Mouse (Mus musculus) kidney, postnatal 36 days (tissue): Measurements from ENCODE around the gene Trpm6.

Experiments
- DNase-seq, 2 experiments: peaks; one replicate each; pipeline ENCODE4 v3.0.0; 2021 to 2022; ENCODE audit warnings: mixed read lengths in 2 of 2

Gene Trpm6

GRCm38 (mm10) chr19:18889632-18890031, 139.8 kb downstream of the Trpm6 start:
- no peak for DNase-seq

- DNase-seq = no peak
These were observed 140.4 kb downstream of the Trpm6 start for GRCm38 (mm10) chr19:18890216-18890615.

DNA sequence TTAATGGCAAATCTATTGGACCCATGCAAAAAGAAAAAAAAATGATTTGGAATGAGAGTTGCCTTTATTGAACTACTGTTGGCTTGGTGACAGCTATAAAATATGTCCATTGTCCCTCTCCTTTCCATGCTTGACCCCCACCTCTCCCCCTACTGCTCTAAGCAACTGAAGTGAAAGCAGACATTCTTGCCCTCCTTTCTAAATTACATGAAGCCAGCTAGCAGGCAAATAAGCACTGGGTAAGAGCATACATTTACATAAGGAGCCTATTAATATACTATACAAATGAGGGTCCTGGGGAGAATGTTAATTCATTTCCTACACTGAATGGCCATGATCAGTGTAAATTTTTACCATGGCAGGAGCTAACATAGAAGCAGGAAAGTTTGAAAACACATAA, 148.5 kb downstream of the Trpm6 start:
- DNase-seq = no peak

DNA sequence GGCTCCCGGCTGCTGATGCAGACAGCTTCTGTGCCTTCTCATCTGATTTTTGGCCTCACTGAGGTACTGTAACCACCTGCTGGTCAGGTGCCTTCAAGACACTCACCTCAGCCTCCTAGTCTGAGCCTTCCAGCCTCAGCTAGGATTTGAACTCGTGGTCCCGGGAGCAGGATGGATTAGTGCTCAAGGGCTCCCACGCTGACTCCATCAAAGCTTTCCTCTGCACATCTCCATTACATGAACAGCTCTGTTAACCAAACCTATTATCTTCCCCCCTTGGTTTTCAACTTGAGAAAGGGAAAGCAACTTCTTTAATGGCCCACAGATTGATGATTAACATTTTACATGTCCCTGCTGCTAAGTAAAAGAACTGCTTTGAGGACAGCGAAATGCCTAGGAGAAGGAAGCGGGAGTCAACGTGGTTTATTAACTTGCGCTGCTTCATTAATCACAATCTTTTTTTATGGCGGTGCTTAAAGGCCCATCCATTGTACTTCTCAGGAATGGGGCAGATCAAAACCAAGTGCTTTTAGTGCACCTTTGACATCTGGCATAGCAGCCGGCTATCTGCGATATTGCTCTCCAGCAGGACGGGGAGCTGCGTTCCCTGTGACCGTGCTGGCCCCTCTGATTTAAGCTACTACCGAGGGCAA, 152.4 kb downstream of the Trpm6 start:
- DNase-seq = peak; percentile 9 to 14

GRCm38 (mm10) chr19:18902694-18903067, 152.9 kb downstream of the Trpm6 start:
- no peak for DNase-seq

DNA sequence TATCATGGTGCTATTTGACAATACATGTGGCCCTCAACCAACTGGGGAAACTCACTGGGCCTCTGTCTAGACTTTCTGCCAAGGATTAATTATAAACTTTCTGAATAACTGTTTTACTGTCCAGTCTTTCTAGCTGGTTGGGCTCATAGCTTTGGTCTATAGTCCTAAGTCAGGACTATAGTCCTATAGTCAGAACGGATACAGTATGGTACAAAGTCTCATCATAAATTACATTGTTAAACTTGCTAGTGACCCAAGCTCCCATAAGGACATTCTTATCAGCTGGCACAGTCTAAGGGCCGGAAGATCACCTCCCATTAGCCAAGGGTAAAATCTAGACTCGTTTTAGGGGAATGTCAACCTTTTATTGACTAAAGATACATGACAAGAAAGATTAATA, 155.7 kb downstream of the Trpm6 start:
- DNase-seq = no peak

GRCm38 (mm10) chr19:18909641-18910040, 159.9 kb downstream of the Trpm6 start:
- no peak for DNase-seq

DNA sequence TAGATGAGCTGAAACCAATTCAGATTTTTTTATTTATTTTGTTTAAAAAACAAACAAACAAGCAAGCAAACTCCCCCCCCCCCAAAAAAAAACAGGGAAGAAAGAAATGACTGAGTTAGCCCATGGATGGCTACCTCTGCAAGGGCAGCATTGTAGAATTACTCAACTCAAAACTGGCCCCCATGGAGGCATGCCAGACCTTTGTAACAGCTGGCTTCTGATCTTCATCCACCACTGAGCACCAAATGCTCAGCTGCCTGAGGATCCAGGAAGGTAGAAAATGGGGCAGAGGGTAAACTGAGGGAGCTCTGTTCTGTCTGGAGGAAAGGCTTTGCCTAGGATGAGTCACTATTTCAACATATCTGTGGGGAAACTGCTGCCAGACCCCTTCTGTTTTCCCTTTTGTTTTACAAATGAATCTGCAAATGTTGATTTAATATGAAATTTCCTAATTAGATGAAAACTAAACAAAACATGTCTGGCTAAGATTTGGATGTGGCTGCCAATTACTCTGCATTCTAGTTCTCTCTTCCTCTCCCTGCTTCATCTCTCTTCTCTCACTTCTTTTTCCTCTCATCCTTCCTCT, 162.1 kb downstream of the Trpm6 start:
- peak in 1 of 2 experiments; percentile 53 for DNase-seq

GRCm38 (mm10) chr19:18941391-18941790, 191.6 kb downstream of the Trpm6 start:
- no peak for DNase-seq
